Mouse (Mus musculus): ENCODE results near the gene Gm42417. TPM values are rescaled to one million over a fixed set of nuclear protein-coding genes. Genes with fewer than 3 reads are reported as not detected.
A peak's percentile ranks its signal among the peaks of the same experiment; 100 is the strongest.
"Not testable (repeated sequence)": the region's sequence is repeated elsewhere in the genome, so short reads cannot be mapped to it uniquely, and the experiment has no call there.

The Gm42417 gene
- polyA plus RNA-seq, 1 experiment from 2014 or later, result 0.11 TPM

DNA sequence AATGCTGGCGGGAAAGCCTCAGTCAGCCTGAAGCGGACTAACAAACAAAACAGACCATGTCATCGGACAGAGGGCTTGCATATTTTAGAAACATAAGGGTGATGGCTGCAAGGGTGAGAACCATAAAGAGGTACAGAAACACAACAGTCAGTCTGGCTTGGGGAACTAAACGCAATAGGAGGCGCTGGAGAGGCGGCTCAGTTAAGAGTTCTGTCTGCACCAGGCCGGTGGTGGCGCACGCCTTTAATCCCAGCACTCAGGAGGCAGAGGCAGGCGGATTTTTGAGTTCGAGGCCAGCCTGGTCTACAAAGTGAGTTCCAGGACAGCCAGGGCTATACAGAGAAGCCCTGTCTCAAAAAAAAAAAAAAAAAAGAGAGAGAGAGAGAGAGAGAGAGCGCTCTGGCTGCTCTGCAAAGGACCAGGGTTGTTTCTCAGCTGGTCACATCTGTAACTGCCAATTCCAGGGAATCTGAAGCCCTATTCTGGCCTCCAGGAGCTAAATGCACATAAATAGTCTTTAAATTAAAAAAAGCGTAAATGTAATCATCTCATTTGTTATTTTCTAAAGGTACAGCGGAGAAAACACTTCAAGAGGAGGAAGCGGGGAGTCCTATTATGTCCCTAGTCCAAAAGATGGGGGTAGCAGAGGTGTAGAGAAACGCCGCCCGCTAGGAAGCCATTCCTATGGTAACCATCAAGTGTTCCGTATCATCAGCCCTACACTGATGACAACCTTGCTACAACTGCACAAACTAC, 6.8 kb upstream of the Gm42417 start:
- H3K27ac ChIP-seq, result no peak overlapping the region
- WGBS (ENCODE audit: missing documents), result 62% methylated on average over 12 of the region's 19 CpGs

DNA sequence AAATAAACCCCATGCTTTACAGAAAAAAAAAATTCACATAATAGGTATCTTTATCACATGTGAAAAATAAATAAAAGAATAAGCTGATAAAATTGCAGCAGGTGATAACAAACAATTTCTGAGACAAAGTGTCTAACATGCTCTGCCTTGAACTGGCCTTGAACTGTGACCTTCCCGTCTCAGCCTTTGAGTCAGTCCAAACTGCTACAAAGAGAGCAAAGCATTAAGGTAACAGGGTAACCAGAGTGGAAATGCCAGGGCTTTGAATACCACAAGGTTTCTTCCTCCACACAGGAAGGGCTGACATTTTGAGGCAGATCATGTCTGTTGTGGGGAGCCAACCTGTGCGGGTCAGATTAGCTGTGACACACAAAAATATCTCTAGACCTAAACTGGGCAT, 6.2 kb upstream of the Gm42417 start:
- Histone ChIP-seq H3K4me3 (ENCODE audit: inconsistent target) (no peak overlapping the region), H3K36me3 (ENCODE audit: inconsistent target) (peaks cover 12% of the 10 kb centered on the region; the same call in 1 of the 2 replicates), H3K79me2 (ENCODE audit: inconsistent target) (peaks cover 16% of the 10 kb centered on the region; the same call in 1 of the 2 replicates), H3K27ac (no peak overlapping the region)
- 72% methylated on average over 2 of the region's 2 CpGs for WGBS (ENCODE audit: missing documents)

More for the DNA sequence above, 6.8 kb upstream of the Gm42417 start:
- Histone ChIP-seq H3K79me2 (ENCODE audit: inconsistent target) (peaks cover 16% of the 10 kb centered on the region; the same call in 1 of the 2 replicates), H3K4me3 (ENCODE audit: inconsistent target) (peak overlapping the region; percentile 69), H3K36me3 (ENCODE audit: inconsistent target) (peaks cover 7% of the 10 kb centered on the region; the same call in 1 of the 2 replicates)

DNA sequence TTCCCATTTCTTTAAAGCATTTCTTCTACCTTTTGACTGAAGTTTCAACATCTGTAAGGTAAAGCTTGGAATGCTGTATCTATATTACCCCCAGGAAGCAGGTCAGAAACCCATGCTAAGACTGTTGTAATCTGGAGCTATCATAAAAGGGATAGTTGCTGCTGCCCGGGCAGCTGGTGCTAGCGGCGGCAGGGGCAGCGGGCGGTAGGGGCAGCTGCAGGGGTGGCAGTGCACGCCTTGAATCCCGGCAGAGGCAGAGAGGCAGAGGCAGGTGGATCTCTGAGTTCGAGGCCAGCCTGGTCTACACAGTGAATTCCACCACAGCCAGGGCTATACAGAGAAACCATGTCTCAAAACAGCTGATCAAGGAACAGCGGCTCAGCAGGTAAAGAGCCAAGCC, 3.7 kb upstream of the Gm42417 start:
- WGBS (ENCODE audit: missing documents), result 92% methylated on average over 8 of the region's 9 CpGs
- Histone ChIP-seq H3K4me3 (ENCODE audit: inconsistent target) (no peak overlapping the region), H3K27ac (no peak overlapping the region), H3K36me3 (ENCODE audit: inconsistent target) (peaks cover 28% of the 10 kb centered on the region), H3K79me2 (ENCODE audit: inconsistent target) (peaks cover 16% of the 10 kb centered on the region; the same call in 1 of the 2 replicates)

DNA sequence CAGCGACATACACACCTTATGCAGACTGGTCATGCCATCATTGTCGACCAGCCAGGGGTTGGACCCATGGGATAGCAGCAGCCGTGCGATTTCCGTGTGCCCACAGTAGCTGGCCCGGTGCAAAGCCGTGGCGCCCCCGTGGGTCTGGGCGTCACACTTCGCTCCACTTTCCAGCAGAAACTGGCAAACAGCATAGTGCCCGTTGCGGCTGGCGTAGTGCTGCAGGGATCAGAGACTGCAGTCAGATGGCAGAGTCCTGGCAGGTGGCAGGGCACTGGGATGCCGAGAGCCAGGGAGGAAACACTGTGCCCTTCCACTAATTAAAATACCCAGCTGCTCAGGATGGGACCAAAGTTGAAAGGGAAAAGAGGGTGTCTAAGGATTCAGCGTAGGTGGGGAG, 2.6 kb upstream of the Gm42417 start:
- 95% methylated on average over 16 of the region's 16 CpGs for WGBS (ENCODE audit: missing documents)
- H3K27ac ChIP-seq, result no peak overlapping the region
- H3K36me3 ChIP-seq (ENCODE audit: inconsistent target), result peaks cover 28% of the 10 kb centered on the region
- peaks cover 16% of the 10 kb centered on the region; the same call in 1 of the 2 replicates for H3K79me2 ChIP-seq (ENCODE audit: inconsistent target)
- no peak overlapping the region for H3K4me3 ChIP-seq (ENCODE audit: inconsistent target)

DNA sequence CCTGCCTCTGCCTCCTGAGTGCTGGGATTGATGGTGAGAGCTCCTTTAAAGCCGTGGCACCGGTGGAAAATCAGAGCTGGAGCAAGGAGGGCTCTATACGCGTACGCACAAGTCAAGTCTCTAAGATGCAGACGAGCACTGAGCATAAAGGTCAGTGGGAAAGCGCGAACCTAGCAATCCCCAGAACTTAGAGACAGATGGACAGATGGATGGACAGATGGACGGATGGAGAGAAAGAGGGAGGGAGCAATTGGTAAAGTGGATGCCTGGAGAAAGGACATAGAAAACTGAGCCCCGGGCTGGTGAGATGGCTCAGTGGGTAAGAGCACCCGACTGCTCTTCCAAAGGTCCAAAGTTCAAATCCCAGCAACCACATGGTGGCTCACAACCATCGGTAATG, 1.6 kb upstream of the Gm42417 start:
- H3K27ac ChIP-seq, result no peak overlapping the region
- 99% methylated on average over 11 of the region's 12 CpGs for WGBS (ENCODE audit: missing documents)
- H3K79me2 ChIP-seq (ENCODE audit: inconsistent target), result peaks cover 8% of the 10 kb centered on the region; the same call in 1 of the 2 replicates
- H3K36me3 ChIP-seq (ENCODE audit: inconsistent target), result peaks cover 28% of the 10 kb centered on the region
- no peak overlapping the region for H3K4me3 ChIP-seq (ENCODE audit: inconsistent target)

DNA sequence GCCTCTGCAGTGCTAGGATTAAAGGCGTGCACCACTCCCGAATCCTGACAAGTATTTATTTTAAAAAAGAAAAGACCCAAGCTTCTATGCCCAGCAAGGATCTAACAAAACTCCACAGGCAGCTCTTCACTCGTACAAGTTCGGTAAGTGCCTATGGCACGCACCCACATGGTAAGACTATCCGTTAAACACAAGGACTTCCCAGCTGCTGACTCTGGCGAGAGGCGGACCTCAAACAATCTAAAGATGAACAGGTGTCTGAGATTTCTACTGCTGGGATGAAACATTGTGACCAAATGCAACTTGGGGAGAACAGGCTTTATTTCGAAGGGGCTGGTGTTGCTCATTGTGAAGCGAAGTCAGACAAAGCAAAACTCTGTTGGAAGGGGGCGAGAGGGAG, 903 bp upstream of the Gm42417 start:
- H3K36me3 ChIP-seq (ENCODE audit: inconsistent target), result peaks cover 28% of the 10 kb centered on the region
- peaks cover under 1% of the 10 kb centered on the region; the same call in 1 of the 2 replicates for H3K79me2 ChIP-seq (ENCODE audit: inconsistent target)
- 93% methylated on average over 11 of the region's 11 CpGs for WGBS (ENCODE audit: missing documents)
- no peak overlapping the region for H3K27ac ChIP-seq
- H3K4me3 ChIP-seq (ENCODE audit: inconsistent target), result no peak overlapping the region

DNA sequence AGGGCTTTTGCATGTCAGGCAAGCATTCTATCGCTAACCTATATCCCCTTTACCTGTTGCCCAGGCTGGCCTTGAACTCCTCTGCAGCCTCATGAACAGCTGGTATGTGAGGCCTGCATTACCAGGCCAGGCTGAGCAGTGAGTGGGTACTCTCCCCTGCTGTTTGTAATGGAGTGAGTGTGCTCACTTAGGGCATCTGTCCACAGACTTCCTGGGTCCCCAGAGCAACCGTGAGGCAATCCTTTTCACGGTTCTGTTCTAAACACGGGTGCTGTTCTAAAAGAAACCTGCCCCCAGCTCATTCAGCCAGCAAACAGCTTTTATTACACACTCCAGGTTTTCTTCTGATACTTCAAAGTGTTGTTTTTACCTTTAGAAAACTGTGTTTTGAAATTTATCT, 502 bp downstream of the Gm42417 start:
- WGBS (ENCODE audit: missing documents), result 76% methylated on average over 4 of the region's 4 CpGs
- Histone ChIP-seq H3K4me3 (ENCODE audit: inconsistent target) (no peak overlapping the region), H3K36me3 (ENCODE audit: inconsistent target) (peaks cover 28% of the 10 kb centered on the region), H3K79me2 (ENCODE audit: inconsistent target) (no peaks in the 10 kb centered on the region), H3K27ac (no peak overlapping the region)

DNA sequence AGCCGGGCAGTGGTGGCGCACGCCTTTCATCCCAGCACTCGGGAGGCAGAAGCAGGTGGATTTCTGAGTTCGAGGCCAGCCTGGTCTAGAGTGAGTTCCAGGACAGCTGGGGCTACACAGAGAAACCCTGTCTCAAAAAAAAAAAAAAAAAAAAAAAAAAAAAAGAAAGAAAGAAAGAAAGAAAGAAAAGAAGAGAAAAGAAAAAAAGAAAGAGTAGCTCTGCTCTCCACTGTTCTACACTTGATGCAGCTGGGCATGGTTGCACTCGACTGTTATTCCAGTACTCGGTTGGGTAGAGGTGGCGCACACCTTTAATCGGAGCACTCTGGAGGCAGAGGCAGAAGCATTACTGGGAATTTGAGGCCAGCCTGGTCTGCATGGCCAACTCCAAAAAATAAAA, 2.4 kb downstream of the Gm42417 start, which contains the start of gene Ankrd23:
Ankrd23 (minus strand) TSS at position 101 of the 400 bp plus-strand sequence.
- H3K4me3 ChIP-seq (ENCODE audit: inconsistent target); H3K27ac ChIP-seq; H3K79me2 ChIP-seq (ENCODE audit: inconsistent target): not testable (repeated sequence)
- WGBS (ENCODE audit: missing documents), result 93% methylated on average over 9 of the region's 9 CpGs
- H3K36me3 ChIP-seq (ENCODE audit: inconsistent target), result peaks cover 27% of the 10 kb centered on the region

DNA sequence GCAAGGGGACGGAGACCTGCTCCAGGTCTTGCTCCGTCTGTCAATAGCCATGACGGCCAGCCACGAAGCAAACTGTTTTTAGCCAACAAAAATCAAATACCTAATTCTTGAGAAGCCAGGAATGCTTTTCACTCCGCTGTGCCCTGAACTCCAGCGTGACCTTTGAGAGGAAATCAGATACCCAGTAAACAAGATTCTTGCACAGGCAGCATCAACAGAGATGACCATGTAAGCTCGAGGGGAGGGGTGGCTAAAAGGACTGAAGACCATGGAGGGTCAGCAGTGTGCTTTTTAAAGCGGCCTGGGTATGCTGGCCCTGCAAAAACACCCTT, 2.9 kb downstream of the Gm42417 start:
- no peak overlapping the region for H3K4me3 ChIP-seq (ENCODE audit: inconsistent target)
- WGBS (ENCODE audit: missing documents), result 95% methylated on average over 8 of the region's 8 CpGs
- H3K79me2 ChIP-seq (ENCODE audit: inconsistent target), result no peaks in the 10 kb centered on the region
- peaks cover 23% of the 10 kb centered on the region for H3K36me3 ChIP-seq (ENCODE audit: inconsistent target)
- no peak overlapping the region for H3K27ac ChIP-seq

DNA sequence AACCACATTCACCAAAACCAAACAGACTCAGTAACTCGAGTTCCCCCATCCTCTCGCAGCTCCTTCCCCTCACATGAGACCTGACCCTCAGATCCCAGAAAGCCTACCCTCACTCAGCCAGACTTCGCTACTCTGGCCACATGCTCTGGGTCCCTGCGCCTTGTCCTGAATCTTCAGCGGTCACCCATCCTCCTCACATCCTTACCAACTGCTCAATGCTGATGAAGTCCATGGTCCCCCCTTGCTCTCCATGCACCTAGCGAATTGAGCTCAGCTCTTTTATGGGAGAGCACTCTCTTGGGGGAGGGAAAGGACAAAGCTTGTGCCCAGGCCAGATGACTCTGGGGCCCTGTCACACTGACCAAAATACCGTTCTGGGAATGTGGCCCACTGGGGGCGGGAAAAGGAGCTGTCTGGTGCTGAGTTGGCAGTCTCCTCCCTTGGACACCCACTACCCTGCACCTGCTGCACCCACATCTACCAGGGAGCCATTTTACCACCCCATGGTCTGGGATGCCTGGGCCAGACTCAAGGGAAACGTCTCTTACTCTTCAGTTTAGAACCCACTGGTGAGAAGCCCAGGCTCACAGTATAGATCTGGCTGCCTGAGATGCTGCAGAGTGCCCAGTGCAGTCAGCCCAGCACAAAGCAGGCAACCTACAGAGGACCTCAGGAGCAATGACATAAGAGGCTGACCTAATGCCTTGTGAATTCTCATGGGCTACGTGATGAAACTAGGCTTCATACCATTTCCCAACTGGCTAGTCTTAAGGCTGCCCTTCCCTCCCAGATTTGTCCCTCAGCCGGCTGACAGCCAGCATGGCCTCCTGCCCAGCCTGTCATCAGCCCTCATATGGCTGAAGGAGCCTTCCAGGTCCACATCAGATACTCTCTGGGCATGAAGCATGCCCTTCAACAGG, 3.5 kb downstream of the Gm42417 start:
- H3K27ac ChIP-seq, result no peak overlapping the region
- peaks cover 19% of the 10 kb centered on the region for H3K36me3 ChIP-seq (ENCODE audit: inconsistent target)
- WGBS (ENCODE audit: missing documents), result 93% methylated on average over 11 of the region's 11 CpGs
- H3K4me3 ChIP-seq (ENCODE audit: inconsistent target), result no peak overlapping the region
- H3K79me2 ChIP-seq (ENCODE audit: inconsistent target), result no peaks in the 10 kb centered on the region

DNA sequence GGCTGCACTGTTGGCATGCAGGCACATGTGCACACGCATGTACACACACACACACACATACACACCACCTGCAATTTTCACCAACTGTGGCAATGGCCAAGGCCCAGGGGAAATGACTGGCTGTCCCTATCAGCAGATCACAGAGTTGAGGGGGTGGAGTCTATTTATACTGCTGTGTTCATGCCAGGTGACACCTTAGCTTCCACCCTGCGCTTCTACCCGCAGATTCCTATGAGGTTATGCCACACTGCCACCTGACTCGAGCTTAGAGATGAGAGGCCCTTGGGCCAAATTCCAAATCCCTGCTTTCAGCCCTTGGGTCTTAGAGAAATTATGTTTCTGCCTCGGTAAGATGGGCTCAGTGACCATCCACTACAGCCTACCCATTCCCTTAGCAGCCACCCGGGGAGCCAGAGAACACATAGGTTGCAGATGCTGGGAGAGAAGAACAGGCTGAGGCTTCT, 4.6 kb downstream of the Gm42417 start:
- peaks cover 12% of the 10 kb centered on the region for H3K36me3 ChIP-seq (ENCODE audit: inconsistent target)
- 34% methylated on average over 6 of the region's 6 CpGs for WGBS (ENCODE audit: missing documents)

DNA sequence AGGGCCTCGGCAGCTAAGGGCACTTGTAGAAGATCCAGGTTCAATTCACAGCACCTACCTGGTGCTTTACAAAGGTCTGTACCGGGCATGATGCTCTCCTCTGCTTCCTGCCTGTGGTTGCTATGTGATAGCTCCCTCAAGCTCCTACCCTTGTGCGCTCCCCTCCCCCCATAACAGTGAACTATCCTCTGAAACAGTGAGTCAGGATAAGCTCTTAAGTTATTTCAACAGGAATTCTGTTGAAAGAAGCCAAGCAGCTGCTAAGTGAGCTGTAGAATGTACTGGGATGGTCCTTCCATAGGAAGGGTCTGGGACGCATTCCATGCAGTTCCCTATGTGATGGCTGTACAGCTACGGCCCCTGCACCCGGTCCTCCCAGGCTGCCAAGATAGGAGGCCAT, 5.7 kb downstream of the Gm42417 start:
- H3K27ac ChIP-seq, result no peak overlapping the region
- no peak overlapping the region for H3K4me3 ChIP-seq (ENCODE audit: inconsistent target)
- WGBS (ENCODE audit: missing documents), result 94% methylated on average over 6 of the region's 6 CpGs
- no peaks in the 10 kb centered on the region for H3K79me2 ChIP-seq (ENCODE audit: inconsistent target)
- peaks cover 6% of the 10 kb centered on the region; the same call in 1 of the 2 replicates for H3K36me3 ChIP-seq (ENCODE audit: inconsistent target)

More for the DNA sequence above, 4.6 kb downstream of the Gm42417 start:
- no peak overlapping the region for H3K4me3 ChIP-seq (ENCODE audit: inconsistent target)
- H3K27ac ChIP-seq, result no peak overlapping the region
- no peaks in the 10 kb centered on the region for H3K79me2 ChIP-seq (ENCODE audit: inconsistent target)

DNA sequence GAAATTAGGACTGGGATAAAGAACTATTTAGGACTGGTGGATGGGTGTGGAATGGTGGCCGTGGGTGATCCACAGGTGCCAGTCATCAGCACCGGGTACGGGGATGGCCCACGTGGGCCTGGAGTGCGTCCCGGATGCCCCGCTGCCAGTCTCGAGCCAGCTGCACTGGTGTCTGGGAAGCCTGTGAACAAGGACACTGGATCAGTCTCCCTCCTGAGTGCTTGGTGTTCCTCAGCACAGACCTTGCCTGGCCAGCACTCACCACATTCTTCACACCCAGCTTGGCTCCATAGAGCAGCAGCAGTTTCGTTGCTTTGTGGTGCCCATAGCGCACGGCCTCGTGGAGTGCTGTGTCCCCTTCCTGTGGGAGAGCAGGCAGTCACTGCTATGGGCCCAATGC, 7.8 kb downstream of the Gm42417 start:
- Histone ChIP-seq H3K4me3 (ENCODE audit: inconsistent target) (no peak overlapping the region), H3K36me3 (ENCODE audit: inconsistent target) (no peaks in the 10 kb centered on the region), H3K79me2 (ENCODE audit: inconsistent target) (no peaks in the 10 kb centered on the region), H3K27ac (no peak overlapping the region)
- WGBS (ENCODE audit: missing documents), result 90% methylated on average over 12 of the region's 12 CpGs

DNA sequence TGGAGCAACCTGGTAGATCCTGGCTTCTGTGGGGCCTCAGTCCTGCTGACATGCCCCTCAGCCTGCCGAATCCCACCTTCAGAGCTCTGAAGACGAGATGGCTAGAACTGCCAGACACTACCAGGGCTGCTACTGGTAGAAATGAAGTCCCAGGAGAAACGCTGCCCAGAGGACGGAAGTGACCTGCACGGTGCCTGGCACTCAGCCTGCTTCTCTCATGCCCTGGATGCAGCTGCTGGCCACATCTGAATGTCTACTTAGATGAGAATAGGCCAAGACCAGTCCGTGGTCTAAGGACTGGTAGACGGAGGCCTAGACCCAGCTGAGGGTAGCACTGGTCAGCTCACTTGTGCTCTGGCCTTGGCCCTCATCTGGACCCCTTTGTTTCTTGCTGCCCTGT, 8.3 kb downstream of the Gm42417 start:
- H3K27ac ChIP-seq, result no peak overlapping the region
- H3K79me2 ChIP-seq (ENCODE audit: inconsistent target), result no peaks in the 10 kb centered on the region
- 96% methylated on average over 6 of the region's 7 CpGs for WGBS (ENCODE audit: missing documents)
- H3K4me3 ChIP-seq (ENCODE audit: inconsistent target), result no peak overlapping the region
- peaks cover under 1% of the 10 kb centered on the region; the same call in 1 of the 2 replicates for H3K36me3 ChIP-seq (ENCODE audit: inconsistent target)

DNA sequence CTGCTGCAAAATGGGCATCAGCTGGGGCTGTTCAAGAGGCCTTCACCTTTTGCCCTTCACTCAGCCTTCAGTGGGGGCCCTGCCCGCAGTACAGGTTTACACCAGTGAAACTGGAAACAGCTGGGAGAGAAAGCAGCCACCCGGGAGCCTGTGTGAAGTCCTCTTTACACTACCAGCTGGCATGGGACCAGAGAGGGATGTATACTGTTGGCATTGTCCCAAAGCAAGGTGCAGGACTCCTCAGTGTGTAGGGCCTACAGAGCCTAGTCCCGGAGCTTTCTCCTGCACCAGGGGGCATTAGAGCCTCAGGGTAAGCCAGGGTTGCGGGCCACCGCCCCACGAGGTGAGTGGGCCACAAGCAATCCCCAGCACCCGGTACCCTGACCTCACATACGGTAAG, 8.7 kb downstream of the Gm42417 start:
- Histone ChIP-seq H3K4me3 (ENCODE audit: inconsistent target) (no peak overlapping the region), H3K27ac (no peak overlapping the region), H3K79me2 (ENCODE audit: inconsistent target) (no peaks in the 10 kb centered on the region), H3K36me3 (ENCODE audit: inconsistent target) (peaks cover 5% of the 10 kb centered on the region; the same call in 1 of the 2 replicates)
- 91% methylated on average over 8 of the region's 8 CpGs for WGBS (ENCODE audit: missing documents)
